Mouse (Mus musculus) spleen, adult 12 weeks (tissue): ENCODE data around the gene Gad1.

Source experiments
- DNase-seq: peaks from one replicate; pipeline ENCODE4 v3.0.0; 2022; ENCODE audit warnings: low spot score

Gad1 gene

DNA sequence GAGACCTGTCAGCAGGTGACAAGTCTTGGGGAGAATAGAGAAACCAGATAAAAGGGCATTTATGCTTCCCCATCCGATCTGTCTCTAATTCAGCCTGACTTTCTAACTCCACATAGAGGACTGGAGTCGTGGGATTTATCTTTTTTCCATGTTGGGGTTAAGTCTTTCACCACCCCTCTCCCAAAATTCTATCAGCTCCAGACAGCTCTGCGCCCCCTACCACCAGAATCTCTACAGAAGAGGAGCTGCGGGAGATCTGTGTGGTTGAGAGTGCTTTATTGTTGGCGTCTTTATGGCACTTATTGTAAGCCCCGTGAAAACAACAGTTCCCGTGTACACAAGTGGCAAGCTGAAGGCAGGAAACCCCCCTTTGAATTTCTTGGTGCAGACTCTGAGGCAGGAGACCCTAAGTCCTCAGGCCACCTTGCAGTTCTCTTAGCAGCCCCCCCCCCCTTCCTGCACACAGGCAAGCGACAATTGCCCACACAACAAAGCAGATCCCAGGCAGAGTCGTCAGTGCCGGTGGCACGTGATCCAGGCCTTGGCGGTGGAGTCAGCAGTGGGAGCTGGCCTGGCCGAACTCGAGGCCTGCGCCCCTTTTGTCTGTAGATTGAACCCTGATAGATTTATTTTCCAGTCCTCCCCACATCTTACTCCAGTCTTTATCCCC is 11.9 kb downstream of the Gad1 start:
- DNase-seq, result no peak

DNA sequence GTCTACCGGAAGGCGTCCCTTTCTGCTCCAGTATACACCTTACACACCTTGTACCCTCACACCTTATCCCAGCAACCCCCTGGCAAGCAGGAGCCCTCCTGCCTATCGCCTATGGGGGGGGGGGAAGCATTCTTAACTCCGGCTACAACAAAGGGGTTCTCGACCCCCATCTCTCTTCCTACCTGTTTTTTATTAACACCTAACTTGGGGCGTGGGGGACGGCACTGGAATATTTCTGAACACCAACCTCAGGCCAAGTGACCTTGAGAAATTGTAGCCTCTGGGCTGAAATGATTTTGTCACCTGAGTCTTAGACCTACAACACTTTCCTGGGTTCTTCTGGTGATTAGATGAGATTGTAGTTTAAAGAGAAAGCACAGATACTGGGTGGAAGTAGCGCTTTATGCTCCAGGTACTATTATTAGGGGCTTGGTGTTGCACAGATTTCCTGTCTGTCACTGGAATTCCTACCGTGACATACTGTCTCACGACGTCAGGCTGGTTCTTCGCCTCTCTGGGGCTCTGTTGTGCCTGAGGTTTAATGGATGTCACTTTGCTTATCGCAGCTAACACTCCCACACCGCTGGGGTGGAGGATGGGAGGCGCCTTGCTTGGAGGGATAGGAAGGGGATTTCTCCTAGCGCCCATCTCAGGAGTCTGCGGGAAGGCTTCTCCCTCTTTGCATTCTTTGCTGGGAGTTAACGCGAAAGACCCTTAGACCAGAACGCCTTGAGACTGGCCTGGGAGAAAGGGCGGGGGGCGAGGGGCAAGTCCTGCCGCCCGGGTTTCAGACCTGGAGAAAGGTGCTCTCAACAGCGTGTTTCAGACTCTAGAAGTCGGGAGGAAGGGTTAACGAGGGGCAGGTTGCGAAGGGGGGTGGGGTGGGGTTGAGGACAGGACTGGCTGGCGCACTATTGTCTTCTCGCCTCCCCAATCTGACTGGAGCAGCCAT is 13.1 kb downstream of the Gad1 start:
- DNase-seq, result no peak

DNA sequence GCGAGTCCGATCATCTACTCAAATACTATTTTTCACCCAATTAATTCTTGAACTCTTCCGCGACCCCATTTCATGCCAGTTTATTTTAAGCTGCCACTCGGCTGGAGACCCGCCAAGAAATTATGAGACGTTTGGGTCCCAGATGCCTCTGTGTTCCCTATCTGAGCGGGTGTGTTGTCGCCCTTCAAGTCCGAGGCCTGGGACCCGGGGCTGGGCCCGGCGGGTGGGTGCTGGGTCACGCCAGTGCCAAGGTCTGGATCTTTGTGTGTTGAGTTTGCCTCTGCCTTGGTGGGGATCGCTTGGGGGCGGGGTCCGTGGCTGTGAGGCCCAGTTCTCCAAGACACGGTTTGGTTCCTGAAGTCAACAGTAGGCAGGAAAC is 13.7 kb downstream of the Gad1 start:
- DNase-seq, result no peak

DNA sequence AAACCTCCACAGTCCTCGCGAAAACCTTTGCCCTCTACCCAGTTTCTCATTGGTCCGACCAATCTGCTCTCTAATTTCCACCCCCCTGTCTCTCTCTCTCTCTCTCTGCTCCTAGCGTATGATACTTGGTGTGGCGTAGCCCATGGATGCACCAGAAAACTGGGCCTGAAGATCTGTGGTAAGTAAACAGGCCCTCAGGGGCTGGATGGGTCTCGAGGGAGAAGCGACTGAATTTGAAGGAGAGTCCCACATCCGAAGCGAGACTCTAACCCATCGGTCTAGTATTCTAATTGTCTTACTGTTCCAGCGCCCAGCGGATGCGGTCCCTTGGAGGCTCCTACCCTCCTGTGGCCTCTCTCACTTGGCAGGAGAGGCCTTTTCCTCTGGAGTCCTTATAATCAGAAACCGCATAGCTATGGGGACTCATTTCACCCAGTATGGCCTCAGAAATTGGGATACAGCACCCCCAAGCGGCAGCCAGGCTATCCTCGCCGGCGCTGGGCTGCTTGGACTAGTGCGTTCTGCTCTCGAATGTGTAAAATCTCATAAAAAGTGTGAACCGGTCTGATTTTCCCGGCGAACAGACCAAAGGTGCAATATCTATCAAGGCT is 14.3 kb downstream of the Gad1 start:
- DNase-seq, result peak; percentile 19

DNA sequence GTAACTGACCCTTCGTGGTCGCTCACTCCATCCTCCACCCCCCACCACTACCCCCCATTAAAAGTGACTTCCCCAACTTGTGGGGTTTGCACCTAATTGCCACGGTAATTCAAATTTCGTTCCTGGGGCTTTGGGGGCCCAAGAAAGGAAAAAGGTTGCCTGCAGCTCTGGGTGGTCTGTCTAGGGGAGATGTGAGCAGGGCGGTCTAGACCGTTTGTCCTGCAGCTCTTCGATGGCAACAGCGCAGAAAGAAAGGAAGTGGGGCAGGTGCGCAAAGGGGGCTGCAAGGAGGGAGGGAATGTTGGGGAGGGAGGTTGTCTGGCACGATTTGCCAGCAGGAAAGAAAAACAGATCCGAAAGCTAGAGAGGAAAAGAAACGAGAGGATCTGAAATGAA is 14.8 kb downstream of the Gad1 start:
- no peak for DNase-seq

DNA sequence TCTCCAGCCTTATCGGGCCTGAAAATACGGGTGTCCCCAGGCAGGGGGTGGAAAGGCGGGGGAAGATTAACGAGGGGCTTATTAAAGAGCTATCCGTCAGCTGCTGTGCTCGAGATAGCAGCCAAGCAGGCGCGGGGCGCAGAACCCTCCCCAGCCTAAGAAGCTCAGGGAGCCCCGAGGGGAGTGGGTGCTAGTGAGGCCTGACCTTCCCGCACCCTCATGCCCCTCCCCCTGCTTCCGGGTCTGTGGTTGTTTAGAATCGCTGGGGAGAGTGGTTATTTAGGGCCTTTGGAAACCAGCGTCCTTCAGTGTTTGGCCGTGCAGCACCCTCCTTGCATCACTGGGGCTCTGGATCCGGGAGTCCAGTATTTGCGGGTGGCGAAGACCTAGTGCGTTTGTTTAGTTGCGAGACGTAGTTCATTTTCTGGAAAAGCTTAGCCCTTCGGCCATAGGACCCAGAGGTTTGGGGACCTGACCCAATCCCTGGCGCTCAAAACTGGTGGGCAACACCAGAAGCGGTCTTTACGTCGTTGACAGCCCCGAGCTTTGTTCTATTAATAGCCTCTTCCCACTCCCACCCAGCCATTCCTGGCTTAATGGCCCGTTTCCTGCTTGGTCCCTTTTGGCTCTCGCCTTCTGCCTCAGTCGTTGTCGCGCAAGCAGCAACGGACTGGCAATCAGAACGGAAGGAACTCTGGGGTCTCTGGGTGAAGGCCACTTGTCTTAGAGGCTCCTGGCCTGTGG is 15.5 kb downstream of the Gad1 start:
- no peak for DNase-seq

DNA sequence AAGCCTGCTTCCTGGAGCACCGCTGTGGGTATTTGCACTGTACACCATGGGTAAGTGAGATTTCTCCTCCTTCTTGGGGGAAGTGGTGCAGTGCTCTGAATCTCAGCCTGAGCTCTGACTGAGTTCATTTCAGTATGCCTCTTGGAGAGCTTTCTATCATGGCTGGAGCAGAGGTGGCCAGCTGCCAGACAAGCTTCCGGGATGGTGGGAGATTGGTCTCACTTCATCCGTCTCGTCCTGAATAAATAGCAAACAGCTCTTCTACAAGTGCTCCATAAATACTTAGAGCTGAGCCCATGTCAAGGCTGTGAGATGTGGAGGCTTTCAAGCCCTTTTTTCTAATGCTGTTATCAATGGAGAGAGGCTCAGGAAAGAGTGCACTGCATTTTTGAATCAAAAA is 18.8 kb downstream of the Gad1 start:
- no peak for DNase-seq

DNA sequence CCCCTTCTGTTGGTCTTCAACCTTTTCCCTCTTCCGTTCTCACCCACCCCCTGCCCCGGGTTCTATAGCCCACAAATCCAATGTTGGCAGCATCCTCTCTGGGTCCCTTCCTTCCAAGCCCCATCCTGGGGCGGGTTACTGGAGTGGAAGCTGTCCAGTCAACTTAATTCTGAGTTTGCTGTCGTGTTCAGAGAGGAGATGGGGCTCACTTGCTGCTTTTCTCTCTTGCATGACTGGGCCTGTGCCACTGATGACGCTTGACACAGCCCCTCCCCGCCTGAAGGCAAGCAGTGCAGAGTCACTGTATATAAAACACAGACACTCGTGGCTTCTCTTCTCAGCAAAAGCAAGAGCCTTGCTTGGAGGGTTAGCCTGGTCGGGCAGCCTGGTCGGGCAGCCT is 19.4 kb downstream of the Gad1 start:
- no peak for DNase-seq

DNA sequence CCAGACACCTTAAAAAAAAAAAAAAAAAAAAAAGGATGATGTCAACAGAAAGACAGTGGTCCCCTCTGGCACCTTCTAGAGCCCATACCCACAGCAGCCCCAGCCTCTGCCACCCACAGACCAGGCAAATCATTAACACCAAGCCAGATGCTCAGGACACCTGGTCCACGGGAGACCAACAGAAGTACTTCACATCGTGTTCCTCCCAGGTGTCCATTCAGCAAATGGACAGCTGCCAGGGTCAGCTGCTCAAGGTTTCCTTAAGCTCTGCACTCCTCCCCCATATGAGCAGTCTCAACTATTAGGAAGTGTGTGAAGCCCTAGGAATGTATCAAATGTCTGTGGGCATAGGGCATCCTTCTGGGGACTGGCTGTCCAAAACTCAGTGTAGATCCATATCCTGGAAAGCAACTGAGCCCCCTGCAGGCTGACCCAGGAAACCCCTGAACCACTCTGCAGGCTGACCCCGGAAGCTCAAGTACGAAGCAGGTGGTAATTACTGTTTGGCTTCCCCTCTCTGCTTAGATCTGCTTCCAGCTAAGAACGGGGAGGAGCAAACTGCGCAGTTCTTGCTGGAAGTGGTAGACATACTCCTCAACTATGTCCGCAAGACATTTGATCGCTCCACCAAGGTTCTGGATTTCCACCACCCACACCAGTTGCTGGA is 20.8 kb downstream of the Gad1 start:
- DNase-seq, result no peak

DNA sequence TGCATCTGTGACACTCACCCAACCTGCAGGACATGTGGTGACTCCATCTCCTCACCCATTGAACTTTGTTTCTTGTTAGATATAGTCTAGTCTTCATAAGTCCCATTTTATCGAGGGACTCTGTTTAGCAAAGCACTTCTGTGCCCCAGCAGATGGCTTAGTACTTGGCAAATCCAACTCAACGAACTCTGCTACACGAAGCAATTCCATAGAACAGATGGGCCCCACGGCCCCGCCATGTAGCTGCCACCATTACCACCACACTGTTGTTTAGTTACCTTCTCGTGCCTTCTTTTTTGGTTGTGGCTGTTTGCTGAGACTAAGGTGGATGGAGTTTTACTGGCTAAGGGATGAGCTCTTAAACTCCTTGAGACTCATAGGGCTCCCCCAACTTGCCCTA is 35.3 kb downstream of the Gad1 start:
- DNase-seq, result no peak

DNA sequence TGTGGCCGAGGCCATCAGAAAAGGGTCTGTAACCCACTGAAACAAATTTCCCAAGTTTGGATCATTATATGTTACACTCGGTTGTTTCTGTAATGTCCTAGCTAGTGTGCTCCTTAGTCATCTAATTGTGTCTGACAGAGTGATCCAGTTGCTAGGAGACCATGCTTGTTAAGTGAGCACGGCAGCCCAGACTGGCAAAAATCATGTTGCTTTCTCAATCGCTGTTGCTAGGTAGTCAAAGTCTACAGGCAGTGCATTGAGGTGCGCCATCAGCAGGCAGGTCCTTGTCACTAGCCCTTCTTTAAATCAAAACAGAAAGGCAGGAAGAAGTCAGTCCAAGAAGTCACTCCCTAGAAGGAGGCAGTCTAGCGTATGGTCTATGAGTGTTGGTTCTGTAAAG is 39.6 kb downstream of the Gad1 start:
- DNase-seq, result no peak

DNA sequence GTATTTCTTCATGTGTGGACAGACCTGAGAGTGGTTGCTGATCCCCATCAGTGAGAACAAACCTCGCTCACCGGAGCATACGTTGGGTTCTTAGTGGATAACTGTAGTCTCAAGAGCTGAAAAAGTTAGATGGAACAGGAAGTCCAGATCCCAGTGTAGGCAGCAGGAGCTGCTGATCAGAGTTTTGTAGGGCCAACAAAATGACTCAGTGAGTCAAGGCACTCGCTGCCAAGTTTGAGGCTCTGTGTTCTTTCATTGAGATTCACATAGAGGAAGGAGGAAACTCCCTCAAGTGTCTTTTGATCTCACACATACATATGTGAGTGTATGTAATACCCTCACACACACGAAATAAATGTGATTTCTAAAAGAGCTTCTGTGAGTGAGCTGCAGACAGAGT is 40.8 kb downstream of the Gad1 start:
- DNase-seq, result no peak

DNA sequence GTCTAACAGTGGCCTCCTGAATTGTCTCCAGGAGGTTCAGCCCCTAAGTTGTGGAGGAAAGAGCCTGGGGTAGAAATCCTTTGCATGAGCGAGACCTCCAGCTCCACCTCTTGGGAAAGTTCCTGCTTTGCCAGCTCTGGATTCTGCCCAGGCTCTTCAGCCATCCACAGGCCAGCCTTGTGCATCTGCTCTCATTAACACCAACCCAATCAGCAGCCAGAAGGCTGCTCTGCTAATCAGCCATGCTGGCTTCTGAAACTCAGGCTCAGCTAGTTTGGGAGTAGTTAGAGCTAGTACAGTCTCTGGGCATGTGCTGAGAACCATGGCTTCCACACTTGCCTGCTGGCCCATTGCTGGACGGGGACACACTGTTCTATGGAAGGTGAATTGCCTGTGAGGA is 43.0 kb downstream of the Gad1 start:
- no peak for DNase-seq

DNA sequence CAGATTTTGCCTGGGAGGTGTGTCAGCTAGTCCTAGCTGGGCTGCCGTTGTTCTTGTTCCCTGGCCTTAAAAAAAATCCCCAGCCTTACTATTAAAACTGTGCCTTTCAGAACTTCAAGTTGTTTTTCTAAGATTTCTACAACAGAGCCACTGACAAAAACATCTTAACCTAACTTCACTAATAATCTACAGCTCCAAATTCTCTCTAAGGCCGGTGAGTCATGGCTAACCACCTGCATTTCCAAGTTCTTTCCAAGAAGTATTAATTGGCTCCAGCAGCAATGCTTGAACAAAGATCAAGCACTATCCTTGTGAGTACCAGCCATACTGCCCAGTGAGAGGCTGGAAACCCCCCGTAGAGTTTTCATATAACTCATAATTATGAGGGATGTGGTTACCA is 56.9 kb downstream of the Gad1 start:
- DNase-seq, result no peak

DNA sequence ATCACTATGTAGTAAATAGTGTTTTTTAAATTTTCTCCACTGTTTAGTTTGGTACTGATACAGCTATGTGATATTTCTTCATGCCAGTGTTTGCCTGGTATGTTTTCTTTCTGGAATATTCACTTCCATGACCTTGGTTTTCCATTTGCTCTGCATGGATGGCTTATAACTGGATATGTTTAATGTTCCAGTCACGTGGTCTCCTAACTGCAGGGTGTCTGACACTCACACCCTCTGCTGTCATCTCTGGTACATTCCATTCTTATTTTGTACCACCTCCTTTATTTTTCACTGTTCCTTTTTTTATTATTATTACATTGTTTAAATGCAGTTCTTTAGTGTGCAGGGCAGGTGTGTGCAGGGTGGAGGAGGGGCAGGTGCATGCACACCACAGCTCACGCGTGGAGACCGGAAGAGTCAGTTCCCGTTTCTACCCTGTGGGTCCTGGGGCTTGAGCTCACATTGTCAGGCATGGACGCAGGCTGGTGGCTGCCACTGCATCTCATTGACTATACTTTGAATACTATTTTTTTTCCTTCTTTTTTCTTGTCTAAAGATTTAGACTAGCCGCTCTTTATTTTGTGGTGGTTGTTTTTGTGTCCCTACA is 62.0 kb downstream of the Gad1 start:
- peak; percentile 50 for DNase-seq

DNA sequence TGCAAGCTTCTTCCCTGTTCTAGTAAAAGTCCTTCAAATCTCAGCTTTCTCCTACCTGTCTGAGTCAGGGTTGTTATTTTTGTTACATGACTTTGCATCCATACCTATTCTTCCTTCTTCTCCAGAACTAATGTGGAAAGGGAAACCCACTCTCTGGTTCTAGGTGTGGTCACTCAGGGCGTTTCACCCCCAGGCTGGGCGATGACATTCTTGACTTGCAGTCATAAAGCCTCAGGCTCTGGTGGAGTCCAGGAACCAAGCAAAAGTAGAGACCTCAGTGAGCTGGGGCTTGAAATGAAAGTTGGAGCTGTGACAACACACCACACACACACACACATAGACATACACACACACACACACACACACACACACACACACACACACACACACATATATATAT is 63.2 kb downstream of the Gad1 start:
- no peak for DNase-seq

DNA sequence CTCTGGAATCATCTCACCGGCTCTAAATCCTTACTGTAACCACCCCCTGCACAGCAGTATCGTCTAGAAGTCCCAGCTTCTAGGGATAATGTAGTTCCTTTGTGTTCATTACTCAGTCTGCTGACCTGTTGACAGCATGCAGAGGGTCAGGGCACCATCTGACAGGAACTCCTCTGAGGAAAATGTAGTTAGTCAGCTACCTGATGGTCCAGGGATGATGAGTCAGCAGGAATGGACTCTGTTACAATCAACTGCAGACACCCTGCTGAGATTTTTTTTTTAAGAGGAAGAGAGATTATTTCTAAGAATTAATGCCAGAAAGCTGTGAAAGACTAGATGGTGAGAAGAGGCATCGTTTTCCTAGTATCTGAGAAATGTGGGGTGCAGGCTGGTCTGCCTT is 63.7 kb downstream of the Gad1 start:
- no peak for DNase-seq

DNA sequence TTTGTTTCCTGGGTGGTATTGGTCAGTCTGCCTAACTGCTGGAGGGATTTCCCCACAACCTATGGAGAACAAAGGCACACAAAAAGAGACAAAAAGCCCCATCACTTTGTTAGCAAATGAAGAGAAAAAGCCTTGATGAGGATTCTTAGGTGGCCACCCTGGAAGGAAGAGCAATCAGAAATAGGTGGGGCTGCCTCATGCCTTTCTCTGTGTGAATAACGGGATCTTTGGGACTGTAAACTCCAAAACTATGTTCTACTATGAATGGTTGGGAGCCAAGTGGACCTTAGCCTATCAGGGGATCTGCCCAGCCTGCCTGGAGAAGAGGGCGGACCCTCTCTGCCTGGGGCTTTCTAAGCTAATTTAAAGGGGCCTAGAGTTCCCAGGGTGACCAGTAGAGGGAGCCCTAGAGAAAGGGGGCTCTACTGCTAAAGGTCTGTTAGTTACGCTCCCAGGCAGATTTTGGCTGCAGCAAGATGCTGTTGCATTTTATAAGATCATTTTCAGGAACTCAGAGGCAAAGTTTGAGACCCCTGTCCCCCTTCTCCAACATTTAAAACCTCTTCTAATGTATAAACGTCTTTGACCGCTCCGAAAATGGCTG is 66.5 kb downstream of the Gad1 start:
- no peak for DNase-seq

DNA sequence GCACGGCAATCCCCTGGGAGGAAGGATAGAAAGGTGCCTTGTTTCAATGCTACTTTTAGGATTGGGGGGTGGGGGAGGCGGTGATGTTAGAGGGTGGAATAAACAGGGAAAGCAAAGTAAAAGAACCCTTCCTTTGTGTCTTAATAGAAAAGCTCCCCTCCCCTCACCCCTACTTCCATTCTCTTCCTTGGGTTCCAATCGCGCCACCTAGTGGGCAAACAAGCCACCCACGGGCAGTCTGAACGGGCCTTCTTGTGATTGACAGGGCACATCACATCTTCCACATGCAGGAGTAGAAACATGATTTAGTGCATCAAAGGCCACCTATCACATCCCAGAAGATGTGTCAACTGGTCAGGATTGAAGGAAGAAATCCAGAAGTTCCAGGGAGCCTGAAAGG is 67.4 kb downstream of the Gad1 start:
- peak; percentile 22 for DNase-seq

DNA sequence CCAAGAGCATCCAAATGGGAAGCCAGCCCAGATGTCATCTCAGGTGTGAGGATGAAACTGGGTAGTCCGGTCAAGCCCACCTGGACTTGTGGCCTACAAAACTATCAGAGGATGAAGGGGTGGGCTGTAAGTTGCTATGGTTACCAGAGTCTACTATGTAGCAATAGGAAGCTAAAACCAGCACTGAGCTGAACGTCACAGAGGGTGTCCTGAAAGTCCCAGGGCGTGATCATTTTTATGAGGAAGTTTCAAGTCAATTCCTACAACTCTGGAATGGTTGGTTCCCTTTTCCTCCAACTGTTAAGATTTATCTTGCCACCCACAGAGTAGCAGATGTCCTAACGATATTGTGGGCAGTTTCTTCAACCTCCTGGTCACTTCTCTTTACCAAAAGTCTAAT is 69.4 kb downstream of the Gad1 start:
- no peak for DNase-seq

DNA sequence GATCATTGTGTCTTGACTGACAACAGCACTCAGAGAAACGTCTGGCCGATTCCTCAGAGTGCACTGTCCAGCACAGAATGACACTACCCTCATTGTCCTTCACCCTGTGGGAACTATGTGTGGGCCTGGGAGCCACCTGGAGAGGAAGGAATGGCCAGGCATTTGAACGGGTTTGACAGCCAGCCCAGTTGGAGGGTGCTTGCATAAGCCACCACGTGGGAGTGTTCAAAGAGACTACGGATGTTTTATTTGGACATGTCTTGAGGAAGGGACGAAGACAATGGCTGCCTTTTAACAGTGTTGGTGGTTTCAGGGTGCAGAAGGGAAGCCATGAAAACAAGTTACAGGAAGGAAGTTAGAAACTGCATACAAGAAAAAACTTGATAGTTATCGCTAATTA is 72.9 kb downstream of the Gad1 start:
- DNase-seq, result no peak
